Mouse (Mus musculus) MEL (cell line): ENCODE data around the gene Adgb. TPM values are rescaled to one million over a fixed set of nuclear protein-coding genes. Genes with fewer than 3 reads are reported as not detected.

Source experiments
- DNase-seq: peaks from one replicate; pipeline ENCODE4 v3.0.0; 2011; ENCODE audit warnings: low read depth, low spot score
- H3K27ac ChIP-seq: 2 replicates; pipeline ENCODE4 v1.5.1; 2012; ENCODE audit warnings: low read depth, mild to moderate bottlenecking, control low read depth, low read length, moderate library complexity; ENCODE audit not compliant: control insufficient read depth
- H3K27me3 ChIP-seq, 2 experiments: fragments of 150-350 bp in 1 of 2; sonication (generic) in 1 of 2; 2 replicates each; pipeline ENCODE4 v1.6.1; 2012; ENCODE audit warnings: low read length in 2 of 2, mild to moderate bottlenecking in 2 of 2, improper control_type of control experiment in 1 of 2, moderate library complexity in 1 of 2; ENCODE audit not compliant: insufficient read depth in 2 of 2, control insufficient read depth in 1 of 2
- H3K36me3 ChIP-seq, 2 experiments: 2 replicates each; pipeline ENCODE4 v1.6.1; 2012 to 2014; ENCODE audit warnings: low read length in 2 of 2, improper control_type of control experiment in 1 of 2, inconsistent platforms in 1 of 2, mild to moderate bottlenecking in 1 of 2; ENCODE audit not compliant: insufficient read depth in 2 of 2, control insufficient read depth in 1 of 2
- H3K4me1 ChIP-seq, 2 experiments: fragments of 150-350 bp in 1 of 2; sonication (generic) in 1 of 2; 2 replicates each; pipeline ENCODE4 v1.6.1; 2012; ENCODE audit warnings: low read length in 2 of 2, improper control_type of control experiment in 1 of 2, mild to moderate bottlenecking in 1 of 2; ENCODE audit not compliant: insufficient read depth in 2 of 2, control insufficient read depth in 1 of 2
- H3K4me3 ChIP-seq, 2 experiments: fragments of 150-350 bp in 1 of 2; sonication (generic) in 1 of 2; 2 replicates each; pipeline ENCODE4 v1.5.1; 2012; ENCODE audit warnings: low read depth in 2 of 2, low read length in 2 of 2, mild to moderate bottlenecking in 2 of 2, moderate library complexity in 2 of 2, control low read depth in 1 of 2, improper control_type of control experiment in 1 of 2; ENCODE audit not compliant: control insufficient read depth in 1 of 2, insufficient read depth in 1 of 2
- H3K79me2 ChIP-seq: 2 replicates; pipeline ENCODE4 v1.6.1; 2012; ENCODE audit warnings: mild to moderate bottlenecking, low read length, moderate library complexity; ENCODE audit not compliant: control insufficient read depth, poor library complexity, insufficient read depth
- H3K9ac ChIP-seq: 2 replicates; pipeline ENCODE4 v1.6.1; 2012; ENCODE audit warnings: low read depth, mild to moderate bottlenecking, control low read depth, low read length, moderate library complexity; ENCODE audit not compliant: control insufficient read depth, poor library complexity, severe bottlenecking
- H3K9me3 ChIP-seq: fragments of 150-350 bp; sonication (generic); replicated peaks from 2 replicates; pipeline ENCODE4 v1.6.1; 2012; ENCODE audit warnings: mild to moderate bottlenecking, low read length, improper control_type of control experiment, moderate library complexity; ENCODE audit not compliant: insufficient read depth
- EP300 ChIP-seq, 2 experiments: IDR thresholded peaks; 2 replicates each; pipeline ENCODE4 v1.6.1; 2011; ENCODE audit warnings: improper control_type of control experiment in 2 of 2, low read length in 2 of 2, low read depth in 1 of 2, mild to moderate bottlenecking in 1 of 2
- GATA1 ChIP-seq: IDR thresholded peaks from 2 replicates; pipeline ENCODE4 v1.6.1; 2011; ENCODE audit warnings: low read depth, low read length, improper control_type of control experiment
- HCFC1 ChIP-seq: IDR thresholded peaks from 2 replicates; pipeline ENCODE4 v1.6.1; 2012; ENCODE audit warnings: low read depth, mild to moderate bottlenecking, inconsistent platforms, low read length, improper control_type of control experiment, moderate library complexity
- MAX ChIP-seq: IDR thresholded peaks from 2 replicates; pipeline ENCODE4 v1.6.1; 2011; ENCODE audit warnings: low read length, improper control_type of control experiment
- MAZ ChIP-seq: IDR thresholded peaks from 2 replicates; pipeline ENCODE4 v1.6.1; 2012; ENCODE audit warnings: low read depth, mild to moderate bottlenecking, inconsistent platforms, low read length, improper control_type of control experiment
- MYB ChIP-seq: IDR thresholded peaks from 2 replicates; pipeline ENCODE4 v1.6.1; 2011; ENCODE audit warnings: mild to moderate bottlenecking, low read depth, low read length, improper control_type of control experiment
- NRF1 ChIP-seq: IDR thresholded peaks from 2 replicates; pipeline ENCODE4 v1.6.1; 2014; ENCODE audit warnings: low read depth, mild to moderate bottlenecking, inconsistent platforms, low read length, improper control_type of control experiment, moderate library complexity; ENCODE audit not compliant: poor library complexity, insufficient read depth, severe bottlenecking
- POLR2A ChIP-seq, 2 experiments: IDR thresholded peaks; 2 replicates each; pipeline ENCODE4 v1.6.1; 2011 to 2012; ENCODE audit warnings: low read length in 2 of 2, mild to moderate bottlenecking in 2 of 2, control low read depth in 1 of 2, improper control_type of control experiment in 1 of 2, low read depth in 1 of 2, moderate library complexity in 1 of 2; ENCODE audit not compliant: control insufficient read depth in 1 of 2, insufficient read depth in 1 of 2, poor library complexity in 1 of 2
- POLR2AphosphoS2 ChIP-seq: IDR thresholded peaks from 2 replicates; pipeline ENCODE4 v1.6.1; 2011; ENCODE audit warnings: low read length, improper control_type of control experiment
- POLR2AphosphoS5 ChIP-seq: IDR thresholded peaks from 2 replicates; pipeline ENCODE4 v1.6.1; 2012; ENCODE audit warnings: low read depth, borderline replicate concordance, mild to moderate bottlenecking, inconsistent platforms, low read length, moderate library complexity, mixed read lengths
- SIN3A ChIP-seq: IDR thresholded peaks from 2 replicates; pipeline ENCODE4 v1.6.1; 2012; ENCODE audit warnings: low read length, improper control_type of control experiment, inconsistent platforms
- TAL1 ChIP-seq: IDR thresholded peaks from 2 replicates; pipeline ENCODE4 v1.6.1; 2012; ENCODE audit warnings: mild to moderate bottlenecking, inconsistent platforms, low read length, moderate library complexity, mixed read lengths
- UBTF ChIP-seq: IDR thresholded peaks from 2 replicates; pipeline ENCODE4 v1.6.1; 2012; ENCODE audit warnings: low read depth, mild to moderate bottlenecking, inconsistent platforms, low read length, improper control_type of control experiment, moderate library complexity, borderline replicate concordance; ENCODE audit not compliant: insufficient read depth
- USF2 ChIP-seq, 2 experiments: IDR thresholded peaks; 2 replicates each; pipeline ENCODE4 v1.6.1; 2011 to 2012; ENCODE audit warnings: improper control_type of control experiment in 2 of 2, low read length in 2 of 2, borderline replicate concordance in 1 of 2, inconsistent platforms in 1 of 2, low read depth in 1 of 2, mild to moderate bottlenecking in 1 of 2; ENCODE audit not compliant: insufficient read depth in 1 of 2
- ZKSCAN1 ChIP-seq: IDR thresholded peaks from 2 replicates; pipeline ENCODE4 v1.6.1; 2012; ENCODE audit warnings: low read depth, mild to moderate bottlenecking, inconsistent platforms, low read length, improper control_type of control experiment, moderate library complexity
- ZMIZ1 ChIP-seq: IDR thresholded peaks from 2 replicates; pipeline ENCODE4 v1.6.1; 2012; ENCODE audit warnings: low read depth, mild to moderate bottlenecking, inconsistent platforms, low read length, improper control_type of control experiment, moderate library complexity
- polyA plus RNA-seq, 2 experiments: library from polyadenylated mRNA; stranded (reverse) in 1 of 2; unstranded in 1 of 2; fragments of >175 nt in 1 of 2; fragments of >200 nt in 1 of 2; gene quantifications; 2 replicates each; pipeline versions ENCODE4 v1.2.1 to v1.2.4; 2012; ENCODE audit warnings: low replicate concordance in 2 of 2, low read depth in 1 of 2; ENCODE audit not compliant: insufficient read length in 2 of 2, insufficient read depth in 1 of 2, missing spikeins in 1 of 2
- total RNA-seq: library from RNA; depleted of rRNA; stranded (reverse); fragments of 300-350 nt; gene quantifications from 2 replicates; pipeline ENCODE4 v1.2.3, GENCODE M21; 2012

Gene Adgb
- total and polyA plus RNA-seq, 3 experiments = not detected

GRCm38 (mm10) chr10:10320364-10321083 is 151.6 kb downstream of the Adgb start:
- Histone ChIP-seq H3K27me3 (no peaks in the 10 kb centered on the region; a peak in 1 of 4 replicates), H3K9ac (no peak overlapping the region), H3K79me2 (no peaks in the 10 kb centered on the region), H3K27ac (no peak overlapping the region), H3K9me3 (no peaks in the 10 kb centered on the region), H3K4me1 (no peaks in the 10 kb centered on the region), H3K4me3 (no peak overlapping the region), H3K36me3 (no peaks in the 10 kb centered on the region)
- DNase-seq = no peak
- TF ChIP-seq POLR2AphosphoS5 (no peak), TAL1 (no peak), NRF1 (no peak), GATA1 (no peak), HCFC1 (no peak), ZKSCAN1 (no peak), MAZ (no peak), USF2 (IDR thresholded peaks at IDR 0.05; ENCODE audit: borderline replicate concordance in 1 of 2, insufficient read depth in 1 of 2, low read depth in 1 of 2, low read length in 2 of 2) (no peak)

GRCm38 (mm10) chr10:10318086-10318485 is 154.0 kb downstream of the Adgb start:
- no peaks in the 10 kb centered on the region for H3K79me2 ChIP-seq
- H3K4me1 ChIP-seq = no peaks in the 10 kb centered on the region
- H3K36me3 ChIP-seq = no peaks in the 10 kb centered on the region
- no peak overlapping the region for H3K9ac ChIP-seq
- TF ChIP-seq POLR2AphosphoS2 (no peak), SIN3A (no peak), ZMIZ1 (no peak), UBTF (no peak), ZKSCAN1 (no peak), EP300 (IDR thresholded peaks at IDR 0.05; ENCODE audit: low read depth in 1 of 2, low read length in 2 of 2) (no peak), POLR2A (IDR thresholded peaks at IDR 0.05; ENCODE audit: control insufficient read depth in 1 of 2, insufficient read depth in 1 of 2, low read depth in 1 of 2, low read length in 2 of 2, poor library complexity in 1 of 2) (no peak), MAX (no peak), MYB (no peak)
- no peak overlapping the region for H3K27ac ChIP-seq
- H3K27me3 ChIP-seq = no peaks in the 10 kb centered on the region
- H3K9me3 ChIP-seq = no peaks in the 10 kb centered on the region
- no peak for DNase-seq
- no peak overlapping the region for H3K4me3 ChIP-seq
